Comparison of ENCODE assay signal across 15 mouse cellular contexts in the genomic region with DNA sequence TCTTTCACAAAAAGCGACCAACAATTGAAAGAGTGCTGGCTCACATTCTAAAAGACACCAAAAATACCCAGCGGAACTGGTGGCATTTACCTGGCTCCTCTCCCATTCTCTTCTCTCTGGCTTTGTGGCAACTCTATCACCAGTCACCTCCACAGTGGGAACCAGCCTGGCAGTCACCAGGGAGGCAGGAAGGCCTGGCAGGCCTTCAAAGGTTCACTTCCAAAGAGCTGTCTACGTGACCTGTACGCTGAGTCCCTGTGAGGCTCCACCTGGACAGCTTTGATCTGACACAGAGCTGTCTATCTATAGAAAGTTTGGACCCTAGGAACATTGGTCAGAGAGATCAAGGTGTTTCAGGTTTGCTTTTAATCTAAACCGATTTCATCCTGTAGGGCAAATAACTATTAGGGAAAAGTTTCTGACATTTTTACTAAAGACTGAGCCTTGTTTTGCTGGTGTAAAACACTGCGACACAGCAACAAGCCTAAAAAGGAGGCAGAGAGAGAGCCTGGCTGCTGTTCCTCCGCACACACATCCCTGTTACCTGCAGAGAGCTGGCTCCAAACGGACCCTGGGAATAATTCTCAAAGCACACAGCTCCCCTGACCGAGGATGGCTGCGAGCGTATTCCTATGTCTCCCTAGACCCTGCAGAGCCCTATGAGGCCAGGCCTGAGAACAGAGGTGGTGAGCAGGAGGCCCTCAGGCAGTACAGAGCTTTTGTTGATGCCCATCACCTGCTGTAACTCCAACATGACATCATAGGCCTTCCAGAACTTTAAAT. TPM values are rescaled to one million over a fixed set of nuclear protein-coding genes. Genes with fewer than 3 reads are reported as not detected.
DNase-seq lines count a peak whose midpoint lies in the region; ATAC-seq and TF ChIP-seq lines count a peak whose summit lies in the region.
"Had no signal": no experiment of that assay in that cellular context is flagged by ENCODE, and none has a peak within 500 bp of the region (broad histone marks: within the 10 kb centered on the region; RNA-seq: fewer than 3 reads in every experiment).

No protein-coding gene starts in this region.

- in situ Hi-C loops in ES-E14 (cut with MboI; ENCODE audit: low sequenced_read_pairs in 2 of 2, unreplicated experiment in 2 of 2), result no loop called here

- DNase-seq in forebrain, postnatal 0 days, result no peak
- DNase-seq in layer of hippocampus, adult 2 months (ENCODE audit: low spot score in 2 of 2), result no peak
- DNase-seq in layer of hippocampus, postnatal 14 days (ENCODE audit: low spot score in 2 of 2), result no peak
- no peak for DNase-seq in ES-E14 (ENCODE audit: low read depth, low spot score)
- DNase-seq in cerebellum, adult 9-11 months, result peak; percentile 96
- no peak for DNase-seq in left cerebral cortex, adult 8-10 months (ENCODE audit: low spot score in 2 of 2)
- DNase-seq in thymus, postnatal 4 days, result no peak
- DNase-seq: kidney, adult 2 months; right cerebral cortex, postnatal 25 days had no signal

- no peaks in the 10 kb centered on the region for H3K9me3 ChIP-seq in forebrain, embryonic 16.5 days (ENCODE audit: control insufficient read depth, low read length)
- H3K9me3 ChIP-seq in forebrain, postnatal 0 days (ENCODE audit: low read length), result no peaks in the 10 kb centered on the region
- H3K9me3 ChIP-seq in ES-E14 (ENCODE audit: control insufficient read depth, insufficient read depth, low read depth, low read length), result no peaks in the 10 kb centered on the region
- H3K9me3 ChIP-seq: forebrain, embryonic 13.5 days; hindbrain, embryonic 15.5 days; limb, embryonic 12.5 days; lung, embryonic 15.5 days; midbrain, embryonic 13.5 days had no signal

- H3K27me3 ChIP-seq in forebrain, embryonic 16.5 days (replicated peaks; ENCODE audit: control insufficient read depth, insufficient read depth, low read length), result no peaks in the 10 kb centered on the region
- H3K27me3 ChIP-seq in forebrain, postnatal 0 days (ENCODE audit: insufficient read depth, low read length), result no peaks in the 10 kb centered on the region
- H3K27me3 ChIP-seq: forebrain, embryonic 13.5 days; hindbrain, embryonic 15.5 days; limb, embryonic 12.5 days; lung, embryonic 15.5 days; midbrain, embryonic 13.5 days had no signal

- peaks cover 14% of the 10 kb centered on the region for H3K4me1 ChIP-seq in forebrain, embryonic 16.5 days (replicated peaks; ENCODE audit: control insufficient read depth, insufficient read depth, low read length)
- no peaks in the 10 kb centered on the region for H3K4me1 ChIP-seq in forebrain, postnatal 0 days (ENCODE audit: insufficient read depth)
- H3K4me1 ChIP-seq in ES-E14 (ENCODE audit: control insufficient read depth in 2 of 2, insufficient read depth in 2 of 2, low read length in 2 of 2, poor library complexity in 1 of 2), result peaks cover 19 to 24% of the 10 kb centered on the region in 2 experiments
- H3K4me1 ChIP-seq: limb, embryonic 12.5 days had no signal

- H3K4me3 ChIP-seq in forebrain, embryonic 16.5 days (replicated peaks; ENCODE audit: low read length), result no peak overlapping the region
- no peak overlapping the region for H3K4me3 ChIP-seq in forebrain, postnatal 0 days (ENCODE audit: low read depth, low read length)
- H3K4me3 ChIP-seq in layer of hippocampus, adult 2 months, result no peak overlapping the region
- H3K4me3 ChIP-seq in ES-E14 (ENCODE audit: insufficient read depth in 1 of 2, low read depth in 1 of 2, low read length in 2 of 2, poor library complexity in 1 of 2, severe bottlenecking in 1 of 2), result no peak overlapping the region
- H3K4me3 ChIP-seq: forebrain, embryonic 13.5 days; hindbrain, embryonic 15.5 days; limb, embryonic 12.5 days; lung, embryonic 15.5 days; midbrain, embryonic 13.5 days had no signal

- no peak for TF ChIP-seq CTCF in forebrain, postnatal 0 days (IDR thresholded peaks at IDR 0.05; ENCODE audit: low read depth)
- TF ChIP-seq CTCF in layer of hippocampus, adult 2 months (conservative IDR thresholded peaks at IDR 0.05), result no peak

- H3K36me3 ChIP-seq in forebrain, embryonic 16.5 days (ENCODE audit: control insufficient read depth, insufficient read depth), result no peaks in the 10 kb centered on the region
- no peaks in the 10 kb centered on the region for H3K36me3 ChIP-seq in forebrain, postnatal 0 days (ENCODE audit: insufficient read depth)
- peaks cover 6% of the 10 kb centered on the region; the same call in 1 of the 2 replicates for H3K36me3 ChIP-seq in ES-E14 (ENCODE audit: control insufficient read depth, insufficient read depth, low read length, poor library complexity, severe bottlenecking)
- H3K36me3 ChIP-seq: hindbrain, embryonic 15.5 days; limb, embryonic 12.5 days; lung, embryonic 15.5 days; midbrain, embryonic 13.5 days had no signal

- H3K4me2 ChIP-seq in forebrain, embryonic 16.5 days (ENCODE audit: low read length), result no peak overlapping the region
- no peak overlapping the region for H3K4me2 ChIP-seq in forebrain, postnatal 0 days (ENCODE audit: low read depth)
- H3K4me2 ChIP-seq: forebrain, embryonic 13.5 days; hindbrain, embryonic 15.5 days; limb, embryonic 12.5 days; lung, embryonic 15.5 days; midbrain, embryonic 13.5 days had no signal

- WGBS in forebrain, embryonic 16.5 days, result 73% methylated on average over 11 of the region's 11 CpGs
- 69% methylated on average over 11 of the region's 11 CpGs for WGBS in forebrain, postnatal 0 days

- peak overlapping the region; percentile 14; the same call in 1 of the 2 replicates for H3K27ac ChIP-seq in forebrain, embryonic 16.5 days (ENCODE audit: low read length)
- no peak overlapping the region; the same call in 1 of the 2 replicates for H3K27ac ChIP-seq in forebrain, postnatal 0 days (ENCODE audit: low read depth, low read length)
- H3K27ac ChIP-seq in layer of hippocampus, adult 2 months, result peak overlapping the region; percentile 37
- H3K27ac ChIP-seq in ES-E14 (ENCODE audit: insufficient read depth, low read depth, low read length, poor library complexity, severe bottlenecking), result peak overlapping the region; percentile 57; the same call in 1 of the 2 replicates
- H3K27ac ChIP-seq: forebrain, embryonic 13.5 days; hindbrain, embryonic 15.5 days; limb, embryonic 12.5 days; lung, embryonic 15.5 days; midbrain, embryonic 13.5 days had no signal

- H3K9ac ChIP-seq in forebrain, embryonic 16.5 days (replicated peaks; ENCODE audit: low read depth, low read length), result no peak overlapping the region
- no peak overlapping the region for H3K9ac ChIP-seq in forebrain, postnatal 0 days
- no peak overlapping the region for H3K9ac ChIP-seq in ES-E14 (ENCODE audit: insufficient read depth, low read depth, low read length, poor library complexity, severe bottlenecking)
- H3K9ac ChIP-seq: forebrain, embryonic 13.5 days; hindbrain, embryonic 15.5 days; limb, embryonic 12.5 days; lung, embryonic 15.5 days; midbrain, embryonic 13.5 days had no signal

- ATAC-seq in forebrain, embryonic 16.5 days, result no peak
- ATAC-seq in forebrain, postnatal 0 days, result no peak

TF ChIP-seq in ES-E14, 5 proteins besides CTCF, POLR2A, EP300 and RAD21:
- no peak for TF ChIP-seq ZNF384 (IDR thresholded peaks at IDR 0.05; ENCODE audit: low read depth, low read length)
- TF ChIP-seq ZC3H11A (IDR thresholded peaks at IDR 0.05; ENCODE audit: borderline replicate concordance, low read depth, low read length), result no peak
- no peak for TF ChIP-seq MAFK (IDR thresholded peaks at IDR 0.05; ENCODE audit: insufficient read depth, low read depth, low read length)
- no peak for TF ChIP-seq HCFC1 (IDR thresholded peaks at IDR 0.05; ENCODE audit: borderline replicate concordance, insufficient read depth, low read length)
- no peak for TF ChIP-seq CHD2 (IDR thresholded peaks at IDR 0.05; ENCODE audit: low read depth, low read length)

RNA-seq across cellular contexts. Expression of a gene that starts 40.7 kb away (rescaled TPM):
- 14.2 and 14.4 TPM in 2 replicates for polyA plus RNA-seq in forebrain, embryonic 16.5 days (2015; fragmentation: Nextera tagmentation; extraction: Ambion mirVana)
- 19.9 and 29.3 TPM in 2 replicates for total RNA-seq in forebrain, postnatal 0 days (2014; rRNA removed)
- 7.2 and 9.4 TPM in 2 replicates for polyA plus RNA-seq in forebrain, postnatal 0 days (2015; fragmentation: Nextera tagmentation; extraction: Ambion mirVana)
- 10 to 100 TPM; 58.1 to 62.1 TPM for total RNA-seq in layer of hippocampus, adult 2 months (2021)
- total RNA-seq in layer of hippocampus, postnatal 14 days (2021), result 10 to 100 TPM; 57.2 to 59.7 TPM
- 73.1 and 98.4 TPM in 2 replicates for total RNA-seq in ES-E14 (2012; rRNA removed)
- 10 to 100 TPM; 45.8 to 54.3 (median 53.0) TPM for total RNA-seq in left cerebral cortex, adult 8-10 months (2022)
